Mouse (Mus musculus) bone marrow macrophage, adult 2 months (primary cell): ENCODE results near the gene Ppfia1. TPM values are rescaled to one million over a fixed set of nuclear protein-coding genes. Genes with fewer than 3 reads are reported as not detected.

ENCODE experiments used
- H3K27ac ChIP-seq: 2 replicates; pipeline ENCODE4 v1.5.1; 2012; ENCODE audit warnings: low read depth, low read length; ENCODE audit not compliant: insufficient read depth
- H3K4me1 ChIP-seq: 2 replicates; pipeline ENCODE4 v1.6.1; 2012; ENCODE audit warnings: low read length; ENCODE audit not compliant: control insufficient read depth, insufficient read depth
- H3K4me3 ChIP-seq: 2 replicates; pipeline ENCODE4 v1.5.1; 2012; ENCODE audit warnings: mild to moderate bottlenecking, low read length, moderate library complexity; ENCODE audit not compliant: insufficient read depth
- CTCF ChIP-seq: IDR thresholded peaks from 2 replicates; pipeline ENCODE4 v1.5.1; 2012; ENCODE audit warnings: low read depth, mild to moderate bottlenecking, low read length, moderate library complexity
- POLR2A ChIP-seq: IDR thresholded peaks from 2 replicates; pipeline ENCODE4 v1.6.1; 2012; ENCODE audit warnings: mild to moderate bottlenecking, low read depth, low read length, borderline replicate concordance
- polyA plus RNA-seq: library from polyadenylated mRNA; stranded (reverse); fragments of >200 nt; gene quantifications from 2 replicates; pipeline ENCODE4 v1.2.4, GENCODE M21; 2012; ENCODE audit not compliant: missing spikeins, insufficient read depth, insufficient read length

Ppfia1 gene
- 32.2 and 36.0 TPM in 2 replicates for polyA plus RNA-seq

GRCm38 (mm10) chr7:144553237-144554122 is at the start of gene Ppfia1:
TSS of gene Ppfia1 (minus strand) at chr7:144553729.
- no peak for TF ChIP-seq POLR2A
- TF ChIP-seq CTCF = no peak
- no peak within 1 kb of the TSS for H3K27ac ChIP-seq
- peak within 1 kb of the TSS; percentile 84 for H3K4me3 ChIP-seq
- H3K4me1 ChIP-seq = peaks cover 20% of the 10 kb centered on the region

GRCm38 (mm10) chr7:144600333-144600900 is 46.9 kb upstream of the Ppfia1 start:
- H3K4me3 ChIP-seq = no peak overlapping the region
- H3K27ac ChIP-seq = no peak overlapping the region
- no peak for TF ChIP-seq CTCF
- TF ChIP-seq POLR2A = no peak
- no peaks in the 10 kb centered on the region for H3K4me1 ChIP-seq

- Histone ChIP-seq H3K27ac (no peak overlapping the region), H3K4me3 (no peak overlapping the region), H3K4me1 (no peaks in the 10 kb centered on the region)
- no peak for TF ChIP-seq CTCF
- TF ChIP-seq POLR2A = no peak
Observed at GRCm38 (mm10) chr7:144589508-144589907, 36.0 kb upstream of the Ppfia1 start.

- H3K27ac ChIP-seq = no peak overlapping the region
- TF ChIP-seq CTCF = no peak
- no peak for TF ChIP-seq POLR2A
- peaks cover 6% of the 10 kb centered on the region for H3K4me1 ChIP-seq
Observed at GRCm38 (mm10) chr7:144587291-144587690, 33.8 kb upstream of the Ppfia1 start.

GRCm38 (mm10) chr7:144585648-144586047 is 32.1 kb upstream of the Ppfia1 start:
- Histone ChIP-seq H3K27ac (no peak overlapping the region), H3K4me1 (peaks cover 12% of the 10 kb centered on the region), H3K4me3 (no peak overlapping the region)
- no peak for TF ChIP-seq POLR2A
- TF ChIP-seq CTCF = peak; percentile 96

More at GRCm38 (mm10) chr7:144587291-144587690, 33.8 kb upstream of the Ppfia1 start:
- H3K4me3 ChIP-seq = no peak overlapping the region

- no peak overlapping the region for H3K27ac ChIP-seq
- H3K4me1 ChIP-seq = peaks cover 31% of the 10 kb centered on the region
- no peak overlapping the region for H3K4me3 ChIP-seq
- TF ChIP-seq POLR2A = no peak
Observed at GRCm38 (mm10) chr7:144583619-144584018, 30.1 kb upstream of the Ppfia1 start.

- Histone ChIP-seq H3K27ac (peak within 1 kb of the TSS; percentile 94), H3K4me1 (peaks cover 42% of the 10 kb centered on the region), H3K4me3 (peak within 1 kb of the TSS; percentile 100)
- no peak for TF ChIP-seq POLR2A
- no peak for TF ChIP-seq CTCF
Observed at GRCm38 (mm10) chr7:144582284-144582980, 28.9 kb upstream of the Ppfia1 start, which contains the start of gene Fadd. TSS of gene Fadd (minus strand) at chr7:144582463.

GRCm38 (mm10) chr7:144581559-144582283 is 28.2 kb upstream of the Ppfia1 start:
- TF ChIP-seq CTCF (peak; percentile 55), POLR2A (no peak; the same call in 1 of the 2 replicates)
- Histone ChIP-seq H3K4me1 (peaks cover 49% of the 10 kb centered on the region), H3K27ac (peak overlapping the region; percentile 94), H3K4me3 (peak overlapping the region; percentile 100)

GRCm38 (mm10) chr7:144577876-144578275 is 24.3 kb upstream of the Ppfia1 start:
- Histone ChIP-seq H3K4me3 (no peak overlapping the region), H3K27ac (peak overlapping the region; percentile 86), H3K4me1 (peaks cover 51% of the 10 kb centered on the region)
- TF ChIP-seq CTCF (no peak), POLR2A (no peak)
